Mouse (Mus musculus) A20 (cell line): ENCODE results near the gene Sprtn.

Experiments used
- DNase-seq: peaks from one replicate; pipeline ENCODE4 v3.0.0-alpha.2; 2011; ENCODE audit warnings: low read depth, low spot score

Gene Sprtn

DNA sequence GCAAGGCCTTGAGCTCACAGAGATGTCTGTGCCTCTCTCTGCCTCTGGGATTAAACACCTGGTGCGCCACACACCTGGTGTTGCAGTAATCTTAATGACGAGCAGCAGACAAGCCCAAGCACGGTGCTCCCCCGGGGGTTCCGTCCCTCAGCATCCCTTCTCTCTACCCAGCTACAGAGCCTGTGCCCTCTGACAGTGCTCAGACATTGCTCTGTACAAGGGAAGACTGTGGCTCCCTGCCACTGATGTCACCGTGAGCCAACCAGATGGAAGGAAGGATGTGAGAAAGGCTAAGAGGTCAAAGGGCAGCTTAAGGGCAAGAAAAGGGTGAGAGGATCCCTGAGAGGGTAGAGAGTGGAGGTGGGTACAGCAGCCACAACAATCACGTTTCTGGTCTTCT lies 46.7 kb downstream of the Sprtn start:
- no peak for DNase-seq

DNA sequence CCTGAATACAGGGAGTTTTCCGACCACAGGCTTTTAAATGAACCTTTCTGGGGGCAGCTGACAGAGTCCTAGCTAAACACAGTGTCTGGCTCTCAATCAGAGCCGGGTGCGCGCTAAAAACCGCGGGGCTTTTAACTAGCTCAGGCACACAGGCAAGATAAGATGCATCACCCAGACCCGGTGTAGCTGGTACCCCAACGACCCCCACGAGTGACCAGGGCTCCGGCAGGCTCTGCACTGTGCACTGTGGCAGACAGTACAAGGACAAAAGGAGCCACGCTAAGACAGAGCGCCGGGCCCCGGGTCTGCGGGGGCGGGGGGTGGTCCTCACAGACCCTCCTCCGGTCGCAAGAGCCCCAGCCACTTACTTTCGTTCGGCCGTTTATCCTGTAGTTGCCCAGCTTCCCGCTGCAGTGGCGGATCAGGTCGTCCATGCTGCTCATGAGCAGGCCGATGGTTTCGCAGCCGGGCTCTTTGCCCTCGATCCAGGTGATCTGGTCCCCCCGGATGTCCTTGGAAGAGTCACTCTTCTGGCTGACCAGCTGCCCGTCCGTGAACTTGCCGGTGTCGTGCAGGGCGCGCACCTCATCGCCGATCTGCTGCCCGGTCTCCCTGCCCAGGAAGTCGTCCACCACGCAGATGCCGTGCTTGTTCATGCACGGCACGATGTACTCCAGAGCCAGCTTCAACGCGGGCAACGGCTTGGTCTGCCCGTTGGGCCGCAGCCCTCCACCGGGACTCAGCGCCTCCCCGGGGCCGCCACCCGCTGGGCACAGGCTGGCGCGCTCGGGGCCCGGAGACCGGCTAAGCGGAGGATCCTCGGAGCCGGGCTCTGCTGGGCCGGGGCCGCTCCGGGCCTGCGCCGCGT lies 50.4 kb downstream of the Sprtn start:
- DNase-seq: peak; percentile 66

- DNase-seq: peak; percentile 49
These were observed 51.0 kb downstream of the Sprtn start for GRCm38 (mm10) chr8:124948733-124949111.

DNA sequence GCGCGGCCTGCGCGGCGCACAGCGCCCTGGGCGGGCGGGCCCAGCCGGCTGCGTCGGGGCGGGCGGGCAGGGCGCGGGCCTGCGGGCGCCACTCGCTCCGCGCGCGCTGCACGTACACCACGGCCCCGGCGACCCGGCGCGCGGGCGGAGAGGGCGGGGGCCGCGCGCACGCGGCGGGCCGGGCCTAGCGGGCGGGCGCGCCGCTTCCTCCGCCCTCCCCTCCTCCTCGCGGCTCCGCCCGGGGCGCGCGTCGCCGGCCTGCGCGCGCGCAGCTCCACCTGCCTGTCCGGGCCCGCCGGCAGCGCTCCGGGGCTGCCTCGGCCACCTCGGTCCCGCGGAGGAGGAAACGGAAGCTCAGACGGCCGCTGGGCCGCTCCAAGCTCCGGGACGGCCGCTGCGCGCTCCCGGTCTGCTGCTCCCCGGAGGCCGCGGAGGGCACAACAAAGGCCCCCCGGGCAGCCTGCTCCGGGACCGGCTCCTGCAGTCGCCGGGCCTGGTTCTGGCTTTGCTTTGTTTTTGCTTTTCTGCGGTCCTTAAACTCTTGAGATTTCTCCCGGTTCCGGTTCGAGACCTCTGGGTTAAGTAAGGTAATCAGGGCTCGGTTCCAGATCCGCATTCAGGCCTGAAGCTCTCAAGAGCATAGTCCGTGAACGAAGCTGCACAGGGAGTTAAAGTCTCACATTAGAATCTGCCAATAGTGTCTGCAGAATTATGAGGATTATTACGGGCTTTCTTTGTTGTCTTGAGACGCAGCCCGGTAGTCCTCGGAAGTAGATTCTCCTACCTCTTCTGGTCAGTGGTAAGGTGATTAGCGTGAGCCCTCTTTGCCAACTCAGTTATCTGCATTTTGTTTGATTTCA lies 51.8 kb downstream of the Sprtn start, which contains the start of gene Egln1:
Gene Egln1 (minus strand): TSS at position 116 of the 860 bp plus-strand sequence.
- peak; percentile 92 for DNase-seq

GRCm38 (mm10) chr8:124950069-124950456 lies 52.4 kb downstream of the Sprtn start:
- no peak for DNase-seq

- no peak for DNase-seq
These were observed 53.2 kb downstream of the Sprtn start for GRCm38 (mm10) chr8:124950865-124951264.

GRCm38 (mm10) chr8:124953188-124953587 lies 55.5 kb downstream of the Sprtn start:
- no peak for DNase-seq

- no peak for DNase-seq
These were observed 56.9 kb downstream of the Sprtn start for GRCm38 (mm10) chr8:124954572-124955082.
